Mouse (Mus musculus) monocyte, adult 2 months (primary cell): ENCODE results near the gene Chn2.

Experiments used
- DNase-seq, 2 experiments: peaks; one replicate each; pipeline ENCODE4 v3.0.0; 2022; ENCODE audit warnings: low spot score in 2 of 2, low read depth in 1 of 2

Gene Chn2

DNA sequence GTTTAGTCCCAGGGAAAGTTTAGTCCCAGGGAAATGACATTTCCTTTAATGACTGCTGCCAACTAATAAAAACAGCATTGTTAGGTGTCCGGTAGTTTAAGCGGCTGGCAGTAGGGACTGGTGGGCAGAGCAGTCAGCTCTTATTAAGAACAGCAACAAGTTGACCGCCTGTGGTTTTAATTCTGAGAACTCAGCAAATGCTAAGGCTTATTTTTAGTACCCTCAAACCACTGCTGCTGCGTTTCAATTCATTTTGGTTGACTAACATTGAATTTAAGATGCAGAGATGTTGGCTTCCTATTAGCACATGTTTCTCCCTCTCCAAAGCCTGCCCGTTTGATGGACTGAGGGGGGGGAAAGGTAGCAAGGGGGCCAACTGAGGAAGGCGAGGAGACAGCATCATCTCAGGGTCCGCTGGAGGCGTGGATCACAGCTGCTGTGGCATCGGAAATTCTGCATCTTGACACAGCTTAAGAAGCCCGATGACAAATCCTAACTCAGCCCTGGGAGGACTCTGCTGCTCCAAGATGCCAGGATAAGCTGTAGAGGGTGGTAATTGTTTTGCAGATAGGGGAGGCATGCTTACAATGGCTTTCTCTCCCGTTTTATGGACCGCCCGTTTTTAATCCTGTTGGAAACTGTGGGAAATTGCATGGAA, 2.2 kb downstream of the Chn2 start:
- no peak for DNase-seq

DNA sequence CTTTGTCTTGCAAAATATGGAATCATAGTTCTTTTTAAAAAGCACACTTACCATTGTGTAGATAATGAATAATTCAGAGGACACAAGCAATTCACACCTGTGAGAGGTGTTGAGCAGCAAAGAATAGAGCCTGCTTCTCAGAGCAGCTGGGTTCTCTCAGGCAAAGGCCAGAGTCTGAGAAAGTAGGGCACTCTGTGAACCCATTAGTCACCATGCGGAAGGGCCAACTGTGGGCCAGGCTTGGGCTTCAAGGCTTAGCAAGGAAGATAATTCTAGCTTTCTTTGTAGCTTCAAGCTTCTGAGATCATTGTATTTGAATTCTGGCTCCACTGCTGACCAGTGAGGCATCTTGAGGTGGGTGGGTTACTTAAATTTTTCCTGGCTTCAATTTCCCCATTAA, 2.8 kb downstream of the Chn2 start:
- DNase-seq = no peak

DNA sequence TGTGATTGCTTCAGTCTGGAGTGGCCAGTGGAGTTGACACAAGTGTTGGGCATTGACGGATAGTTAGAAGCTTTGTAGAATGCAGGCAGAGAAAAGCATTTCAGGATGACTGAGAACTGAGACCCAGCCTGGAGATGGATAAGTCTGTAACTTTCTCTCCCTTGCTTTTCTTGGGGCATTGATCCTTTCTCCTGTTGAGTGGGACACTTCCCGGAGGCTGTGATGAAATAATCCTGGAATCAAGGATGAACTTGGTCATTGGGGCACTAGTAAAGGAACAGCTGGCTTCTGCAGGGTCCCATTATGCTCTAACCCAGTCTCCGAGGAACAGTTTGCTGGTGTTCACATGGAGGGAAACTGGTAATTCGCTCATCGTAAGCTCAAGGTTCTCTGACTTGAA, 4.2 kb downstream of the Chn2 start:
- DNase-seq = no peak

- no peak for DNase-seq
Measured at GRCm38 (mm10) chr6:54045748-54046721, 6.7 kb downstream of the Chn2 start.

DNA sequence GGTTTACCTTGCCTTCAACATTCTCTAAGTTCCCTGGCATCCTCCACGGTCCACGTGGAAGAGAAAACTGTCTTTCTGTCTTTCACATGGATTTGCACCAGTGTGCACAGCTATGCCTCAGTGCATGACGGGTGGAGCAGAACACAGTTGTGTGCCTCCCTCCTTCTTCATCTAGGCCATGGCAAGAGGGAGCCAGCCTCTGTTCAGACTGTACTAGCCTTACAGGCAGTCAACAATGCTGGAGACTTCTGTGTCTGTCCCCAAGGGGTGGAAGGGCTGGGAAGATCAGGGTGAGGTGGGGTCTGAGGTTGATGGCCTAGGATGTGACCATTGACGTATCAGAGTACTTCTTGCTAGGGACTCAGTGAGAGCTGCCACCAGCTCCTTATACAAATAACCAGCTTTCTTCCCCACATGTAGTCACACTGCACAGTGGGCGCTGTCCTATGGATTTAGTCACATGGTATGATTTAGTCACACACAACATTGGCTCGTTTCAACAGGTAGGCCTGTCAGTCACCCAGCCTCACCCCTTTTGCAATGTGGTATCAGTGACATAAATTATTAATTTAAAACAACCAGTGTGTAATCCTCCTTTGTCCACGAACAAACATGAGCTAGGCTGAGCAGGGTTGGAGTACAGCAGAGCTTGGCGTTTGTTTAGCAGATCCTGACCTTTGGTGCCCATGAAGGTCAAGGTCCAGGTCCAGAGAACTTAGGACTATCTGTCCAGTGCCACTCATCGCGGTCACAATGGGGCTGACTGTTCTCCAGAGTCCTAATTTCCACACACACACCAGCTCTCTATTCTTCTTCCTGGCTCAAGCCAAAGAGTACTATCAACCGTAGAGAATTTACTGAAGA, 7.8 kb downstream of the Chn2 start:
- DNase-seq = no peak

GRCm38 (mm10) chr6:54048768-54049167, 9.4 kb downstream of the Chn2 start:
- peak in 1 of 2 experiments; percentile 41 for DNase-seq

DNA sequence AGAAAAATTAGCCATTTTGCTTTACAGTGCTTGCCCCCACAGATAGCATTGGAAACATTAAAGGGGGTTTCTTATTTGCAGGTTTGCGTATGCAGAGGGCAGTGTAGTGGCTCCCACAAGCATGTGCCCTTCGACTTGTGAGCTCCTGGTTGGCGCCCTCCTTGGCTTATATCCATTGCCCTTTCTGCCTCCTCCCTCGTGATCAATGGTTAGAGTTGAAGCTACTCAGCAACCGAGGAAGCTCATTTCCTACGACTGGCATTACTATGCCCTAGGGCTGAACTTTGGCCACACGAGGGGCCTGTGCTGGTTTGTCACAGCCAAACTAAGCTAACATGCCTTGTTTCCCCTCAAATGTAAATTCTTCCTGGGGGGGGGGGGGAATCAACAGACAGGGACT, 11.8 kb downstream of the Chn2 start:
- DNase-seq = no peak

GRCm38 (mm10) chr6:54052124-54052523, 12.8 kb downstream of the Chn2 start:
- DNase-seq = no peak

GRCm38 (mm10) chr6:54052666-54053065, 13.3 kb downstream of the Chn2 start:
- DNase-seq = no peak

GRCm38 (mm10) chr6:54053316-54053715, 14.0 kb downstream of the Chn2 start:
- DNase-seq = no peak

- DNase-seq = no peak
Measured at GRCm38 (mm10) chr6:54055387-54055786, 16.0 kb downstream of the Chn2 start.

DNA sequence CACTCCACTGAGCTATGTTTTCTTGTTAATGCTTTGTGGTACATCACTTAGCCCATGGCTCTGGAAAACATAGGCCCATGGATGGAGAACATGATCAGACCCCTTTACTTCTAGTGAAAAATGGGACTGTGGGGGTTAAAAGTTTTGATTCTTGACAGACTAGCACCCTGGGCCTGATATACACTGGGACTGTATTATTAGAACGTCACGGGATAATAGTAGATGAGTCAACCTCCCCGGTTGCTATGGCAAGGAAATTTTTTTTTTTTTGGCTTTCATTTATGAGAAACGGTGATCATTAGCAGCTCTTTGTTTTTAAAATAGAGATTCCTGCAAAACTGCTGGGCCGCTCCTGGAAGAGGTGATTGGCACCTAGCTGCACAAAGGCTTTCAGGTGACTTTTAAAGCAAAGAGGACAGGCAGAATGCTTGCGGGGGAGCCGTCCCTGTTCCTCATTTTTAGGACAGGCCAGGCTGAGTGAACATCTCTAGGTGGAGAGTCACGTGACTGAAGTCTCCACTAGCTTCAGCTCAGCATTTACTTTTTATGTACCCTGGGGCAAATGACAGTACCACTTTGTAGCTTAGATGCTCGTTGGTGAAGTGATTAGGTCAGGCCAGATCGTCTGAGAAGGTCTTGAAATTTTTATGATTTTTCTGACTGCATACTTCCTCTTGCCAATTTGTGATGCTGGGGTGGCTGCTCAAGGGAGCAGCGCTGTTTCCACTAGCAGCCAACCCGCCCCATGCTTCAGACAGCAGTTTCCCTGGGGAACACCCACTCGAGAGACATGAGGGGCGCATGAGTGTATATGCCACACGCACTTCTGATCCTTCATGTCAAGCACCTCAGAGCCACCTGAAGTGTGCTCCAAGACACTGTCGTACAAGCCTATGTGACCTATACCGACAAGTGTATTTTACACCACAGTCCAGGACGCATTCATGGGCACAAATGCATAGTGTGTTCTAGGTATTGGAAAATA, 17.5 kb downstream of the Chn2 start:
- peak in 1 of 2 experiments; percentile 29 for DNase-seq

DNA sequence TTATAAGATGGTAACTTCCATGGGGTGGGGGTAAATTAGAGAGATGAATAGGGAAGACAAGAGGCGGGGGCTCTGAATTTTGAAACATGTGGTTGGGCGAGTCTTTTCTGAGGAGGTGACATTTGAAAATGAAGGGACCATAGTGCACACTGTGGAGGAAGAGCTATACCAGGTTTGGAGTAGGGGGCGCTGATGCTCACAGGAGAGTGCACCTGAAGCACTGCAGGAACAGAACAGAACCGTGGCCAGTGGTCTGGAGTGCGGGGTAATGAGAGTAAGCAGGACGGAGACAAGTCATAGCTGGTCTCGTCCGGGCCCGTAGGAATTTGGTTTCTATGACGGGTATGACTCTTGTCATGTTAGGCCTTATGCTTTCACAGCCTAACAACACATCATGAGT, 18.3 kb downstream of the Chn2 start:
- no peak for DNase-seq

DNA sequence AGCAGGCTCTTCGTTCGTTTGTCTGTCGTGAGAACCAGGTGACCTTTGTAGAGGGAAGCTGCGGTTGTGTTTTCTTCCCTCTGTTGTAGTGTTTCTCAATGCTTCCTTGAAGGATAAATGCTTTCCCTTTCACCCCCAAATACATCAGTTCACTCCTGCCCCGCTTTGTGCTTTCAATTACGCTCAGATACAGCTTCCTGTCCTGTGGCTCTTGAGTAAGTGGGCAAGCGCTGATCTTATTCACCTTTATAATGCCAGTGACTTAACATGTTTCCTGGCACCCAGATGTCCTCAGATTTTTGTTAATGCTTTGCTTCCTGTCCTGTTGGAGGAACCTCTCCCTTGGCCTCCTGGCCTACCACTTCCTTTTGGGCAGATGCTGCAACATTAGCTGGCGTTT, 19.5 kb downstream of the Chn2 start:
- DNase-seq = peak in 1 of 2 experiments; percentile 52

- DNase-seq = no peak
Measured at GRCm38 (mm10) chr6:54060258-54060657, 20.9 kb downstream of the Chn2 start.

- DNase-seq = no peak
Measured at GRCm38 (mm10) chr6:54061375-54061774, 22.0 kb downstream of the Chn2 start.

DNA sequence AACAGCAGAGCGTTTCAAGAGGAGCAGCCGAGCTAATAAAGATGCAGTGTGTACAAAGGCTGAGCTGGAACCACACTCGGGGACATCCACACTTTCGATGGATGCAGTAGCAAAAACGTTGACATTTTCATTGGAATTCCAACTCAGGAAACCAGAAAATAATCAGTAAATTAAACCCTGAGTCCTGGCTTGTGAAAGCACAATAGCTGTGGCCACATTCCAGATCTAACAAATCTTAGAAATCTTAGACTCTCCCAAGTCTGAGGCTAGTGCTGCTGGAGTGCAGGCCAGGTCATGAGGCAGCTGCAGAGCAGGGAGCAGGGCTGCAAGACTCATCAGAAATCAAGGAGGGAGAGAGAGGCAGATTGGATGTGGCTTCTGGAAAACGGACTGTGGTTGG, 24.5 kb downstream of the Chn2 start:
- DNase-seq = no peak

- DNase-seq = no peak
Measured at GRCm38 (mm10) chr6:54067380-54067779, 28.0 kb downstream of the Chn2 start.

- no peak for DNase-seq
Measured at GRCm38 (mm10) chr6:54068882-54069281, 29.5 kb downstream of the Chn2 start.

DNA sequence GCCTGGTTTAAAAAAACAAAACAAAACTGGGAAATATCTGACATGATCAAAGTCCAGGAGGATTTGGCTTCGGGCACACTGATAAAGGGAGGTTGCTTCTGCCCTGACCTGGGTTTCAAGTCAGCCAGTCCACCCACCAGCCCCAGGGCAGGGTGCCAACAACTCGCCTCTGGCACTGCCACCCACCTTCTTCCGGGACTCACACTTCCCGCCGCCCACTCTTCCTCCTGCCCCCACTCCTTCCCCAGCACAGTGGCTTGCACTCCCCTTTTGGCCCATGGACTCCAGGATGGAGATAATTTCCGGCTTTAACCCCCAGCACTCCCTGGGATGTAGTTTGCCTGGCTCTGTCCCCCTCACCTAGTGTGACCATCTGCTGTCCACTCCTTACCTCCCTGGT, 31.4 kb downstream of the Chn2 start:
- DNase-seq = no peak
